Mouse (Mus musculus) liver, embryonic 14.5 days (tissue): ENCODE measurements around the gene Gm17555. TPM values are rescaled to one million over a fixed set of nuclear protein-coding genes. Genes with fewer than 3 reads are reported as not detected.

Experiments
- ATAC-seq: fragments of 200-750 bp; cut with Nextera tagmentation; 2 replicates; pipeline ENCODE4 v1.8.0; 2017; ENCODE audit warnings: moderate number of reproducible peaks, mild to moderate bottlenecking, moderate library complexity; ENCODE audit not compliant: insufficient read depth
- DNase-seq, 3 experiments: peaks; one replicate each; pipeline ENCODE4 v3.0.0-alpha.2; 2012 to 2013; ENCODE audit warnings: low read depth in 3 of 3, low spot score in 3 of 3
- H3K27ac ChIP-seq: fragments of 300-500 bp; sonication (generic); 2 replicates; pipeline ENCODE4 v1.5.1; 2014; ENCODE audit warnings: moderate library complexity, mild to moderate bottlenecking, control low read depth, inconsistent platforms
- H3K27me3 ChIP-seq: fragments of 300-500 bp; sonication (generic); 2 replicates; pipeline ENCODE4 v1.6.1; 2014; ENCODE audit warnings: mild to moderate bottlenecking, low read length, moderate library complexity; ENCODE audit not compliant: control insufficient read depth, insufficient read depth
- H3K36me3 ChIP-seq: fragments of 300-500 bp; sonication (generic); replicated peaks from 2 replicates; pipeline ENCODE4 v1.6.1; 2014; ENCODE audit warnings: low read depth; ENCODE audit not compliant: control insufficient read depth, insufficient read depth
- H3K4me1 ChIP-seq, 2 experiments: fragments of 200-500 bp in 1 of 2; fragments of 300-500 bp in 1 of 2; sonication (generic) in 1 of 2; replicated peaks; 2 replicates each; pipeline ENCODE4 v1.6.1; 2012 to 2014; ENCODE audit warnings: antibody characterized with exemption in 1 of 2, inconsistent platforms in 1 of 2, low read length in 1 of 2; ENCODE audit not compliant: control insufficient read depth in 2 of 2, insufficient read depth in 2 of 2
- H3K4me2 ChIP-seq: fragments of 300-500 bp; sonication (generic); 2 replicates; pipeline ENCODE4 v1.6.1; 2014; ENCODE audit warnings: low read depth, mild to moderate bottlenecking, control low read depth, moderate library complexity
- H3K4me3 ChIP-seq, 2 experiments: fragments of 200-500 bp in 1 of 2; fragments of 300-500 bp in 1 of 2; sonication (generic) in 1 of 2; 2 replicates each; pipeline ENCODE4 v1.5.1; 2012 to 2014; ENCODE audit warnings: low read depth in 2 of 2, low read length in 2 of 2, mild to moderate bottlenecking in 2 of 2, control low read depth in 1 of 2, inconsistent platforms in 1 of 2, moderate library complexity in 1 of 2; ENCODE audit not compliant: insufficient read depth in 1 of 2
- H3K9ac ChIP-seq: fragments of 300-500 bp; sonication (generic); replicated peaks from 2 replicates; pipeline ENCODE4 v1.6.1; 2014; ENCODE audit warnings: mild to moderate bottlenecking, control low read depth, moderate library complexity
- H3K9me3 ChIP-seq: fragments of 300-500 bp; sonication (generic); 2 replicates; pipeline ENCODE4 v1.6.1; 2016; ENCODE audit warnings: low read length, mixed read lengths; ENCODE audit not compliant: control insufficient read depth
- CTCF ChIP-seq: IDR thresholded peaks from 2 replicates; pipeline ENCODE4 v1.5.1; 2016; ENCODE audit warnings: antibody characterized with exemption, low read depth, control low read depth
- EP300 ChIP-seq: IDR thresholded peaks from 2 replicates; pipeline ENCODE4 v1.6.1; 2016; ENCODE audit warnings: antibody characterized with exemption, low read depth
- polyA plus RNA-seq, 2 experiments: library from polyadenylated mRNA; depleted of rRNA in 1 of 2; stranded (reverse) in 1 of 2; unstranded in 1 of 2; fragments of >200 nt; fragmentation: Nextera tagmentation in 1 of 2; extraction: Ambion mirVana in 1 of 2; gene quantifications; 2 replicates each; pipeline versions ENCODE4 v1.2.1 to v1.2.3; 2012 to 2014

The Gm17555 gene
- polyA plus RNA-seq, 2 experiments = not detected

DNA sequence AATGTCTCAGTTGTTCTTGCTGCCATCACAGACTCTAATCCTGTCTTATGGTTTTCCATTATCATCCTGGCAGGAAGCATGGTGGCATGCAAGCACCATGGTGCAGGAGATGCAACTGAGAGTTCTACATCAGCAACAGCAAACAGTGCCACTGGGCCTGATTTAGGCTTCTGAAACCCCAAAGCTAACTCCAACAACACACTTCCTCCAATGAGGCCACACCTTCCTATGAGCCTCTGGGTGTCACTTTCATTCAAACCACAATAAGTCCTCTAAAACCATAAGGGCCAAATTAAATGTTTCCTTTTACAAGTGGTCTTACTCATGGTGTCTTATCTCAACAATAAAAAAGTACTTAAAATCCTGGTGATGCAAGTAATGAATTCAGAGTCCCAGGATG lies 37.3 kb downstream of the Gm17555 start:
- no peak overlapping the region for H3K9ac ChIP-seq
- H3K9me3 ChIP-seq = no peaks in the 10 kb centered on the region
- H3K27me3 ChIP-seq = no peaks in the 10 kb centered on the region
- no peaks in the 10 kb centered on the region for H3K36me3 ChIP-seq
- no peak for DNase-seq
- H3K27ac ChIP-seq = no peak overlapping the region
- no peaks in the 10 kb centered on the region for H3K4me1 ChIP-seq
- no peak overlapping the region for H3K4me3 ChIP-seq
- TF ChIP-seq CTCF (no peak), EP300 (no peak)
- ATAC-seq = no peak
- no peak overlapping the region for H3K4me2 ChIP-seq

Other genes starting within 250 kb of the Gm17555 start
- 0.03 and 0.05 TPM in 2 replicates for gene Fgf7, start 180.4 kb upstream of the Gm17555 start, polyA plus RNA-seq (2012; rRNA removed)
- gene Fgf7, start 180.4 kb upstream of the Gm17555 start, polyA plus RNA-seq (2014; fragmentation: Nextera tagmentation; extraction: Ambion mirVana) = not detected in 2 replicates
- gene Fam227b, start 63.1 kb upstream of the Gm17555 start, polyA plus RNA-seq (2012; rRNA removed) = not detected in 2 replicates
- gene Fam227b, start 63.1 kb upstream of the Gm17555 start, polyA plus RNA-seq (2014; fragmentation: Nextera tagmentation; extraction: Ambion mirVana) = not detected in 2 replicates
- gene Dtwd1, start 63.0 kb upstream of the Gm17555 start, polyA plus RNA-seq (2012; rRNA removed) = 7.3 and 12.6 TPM in 2 replicates
- 24.3 and 27.6 TPM in 2 replicates for gene Dtwd1, start 63.0 kb upstream of the Gm17555 start, polyA plus RNA-seq (2014; fragmentation: Nextera tagmentation; extraction: Ambion mirVana)